Mouse (Mus musculus) midbrain, embryonic 11.5 days (tissue): ENCODE measurements around the gene Plekho1. TPM values are rescaled to one million over a fixed set of nuclear protein-coding genes. Genes with fewer than 3 reads are reported as not detected.
"Not testable (repeated sequence)": the region's sequence is repeated elsewhere in the genome, so short reads cannot be mapped to it uniquely, and the experiment has no call there.

Source experiments
- ATAC-seq: fragments of 200-750 bp; cut with Nextera tagmentation; 2 replicates; pipeline ENCODE4 v1.8.0; 2017; ENCODE audit warnings: moderate TSS enrichment, moderate library complexity; ENCODE audit not compliant: low FRiP score
- DNase-seq: peaks from one replicate; pipeline ENCODE4 v3.0.0; 2015; ENCODE audit warnings: low spot score; ENCODE audit errors: missing footprints
- H3K27ac ChIP-seq: fragments of 300-500 bp; sonication (generic); 2 replicates; pipeline ENCODE4 v1.5.1; 2014; ENCODE audit warnings: low read depth, low read length
- H3K27me3 ChIP-seq: fragments of 300-500 bp; sonication (generic); 2 replicates; pipeline ENCODE4 v1.6.1; 2014; ENCODE audit warnings: mild to moderate bottlenecking, low read length, moderate library complexity, mixed read lengths; ENCODE audit not compliant: control insufficient read depth, insufficient read depth
- H3K36me3 ChIP-seq: fragments of 300-500 bp; sonication (generic); 2 replicates; pipeline ENCODE4 v1.6.1; 2014; ENCODE audit warnings: mild to moderate bottlenecking, low read length, moderate library complexity, mixed read lengths; ENCODE audit not compliant: control insufficient read depth, insufficient read depth
- H3K4me1 ChIP-seq: fragments of 300-500 bp; sonication (generic); 2 replicates; pipeline ENCODE4 v1.6.1; 2014; ENCODE audit warnings: low read length; ENCODE audit not compliant: control insufficient read depth, insufficient read depth
- H3K4me2 ChIP-seq: fragments of 300-500 bp; sonication (generic); 2 replicates; pipeline ENCODE4 v1.6.1; 2014; ENCODE audit warnings: mild to moderate bottlenecking, moderate library complexity
- H3K4me3 ChIP-seq: fragments of 300-500 bp; sonication (generic); 2 replicates; pipeline ENCODE4 v1.5.1; 2014; ENCODE audit warnings: low read depth, low read length
- H3K9ac ChIP-seq: fragments of 300-500 bp; sonication (generic); 2 replicates; pipeline ENCODE4 v1.6.1; 2014; ENCODE audit warnings: low read length
- H3K9me3 ChIP-seq: fragments of 300-500 bp; sonication (generic); 2 replicates; pipeline ENCODE4 v1.6.1; 2016; ENCODE audit warnings: low read length; ENCODE audit not compliant: control insufficient read depth
- WGBS: fragments of 180-500 bp; shearing (Covaris S2); extraction: QIAGEN DNeasy Blood & Tissue Kit; methylation state at CpG from one replicate; pipeline ENCODE4 v1.1.7; 2014; 5-methylcytosine and 5-hydroxymethylcytosine counted together
- polyA plus RNA-seq: library from polyadenylated mRNA; unstranded; fragments of >200 nt; fragmentation: Nextera tagmentation; extraction: Ambion mirVana; gene quantifications from 2 replicates; pipeline ENCODE4 v1.2.1, GENCODE M21; 2014

Plekho1 gene
- polyA plus RNA-seq, 1 experiment from 2014 or later = 70.7 TPM

- DNase-seq, ATAC-seq, H3K4me2 ChIP-seq, H3K9ac ChIP-seq, H3K27me3 ChIP-seq, H3K4me3 ChIP-seq, H3K9me3 ChIP-seq, H3K27ac ChIP-seq, H3K4me1 ChIP-seq, H3K36me3 ChIP-seq: not testable (repeated sequence)
- WGBS = 96% methylated on average over 7 of the region's 7 CpGs
Observed at GRCm38 (mm10) chr3:95977587-95977986, 18.2 kb downstream of the Plekho1 start.

- Histone ChIP-seq H3K4me2 (no peak overlapping the region), H3K4me1 (peaks cover 7% of the 10 kb centered on the region), H3K4me3 (no peak overlapping the region), H3K9me3 (no peaks in the 10 kb centered on the region), H3K9ac (no peak overlapping the region), H3K27ac (no peak overlapping the region), H3K36me3 (no peaks in the 10 kb centered on the region), H3K27me3 (0 out of 2 replicates have a peak, but pooled peaks cover 2% of the 10 kb centered on the region)
- no peak for ATAC-seq
- DNase-seq = peak; percentile 75
- 64% methylated on average over 3 of the region's 3 CpGs for WGBS
Observed at GRCm38 (mm10) chr3:95977079-95977478, 18.7 kb downstream of the Plekho1 start.

GRCm38 (mm10) chr3:95972873-95973634 is 22.7 kb downstream of the Plekho1 start:
- peak overlapping the region; percentile 42 for H3K4me2 ChIP-seq
- 2% methylated on average over 34 of the region's 34 CpGs for WGBS

GRCm38 (mm10) chr3:95972251-95972872 is 23.4 kb downstream of the Plekho1 start:
- no peak for ATAC-seq
- 78% methylated on average over 12 of the region's 12 CpGs for WGBS
- no peak for DNase-seq
- Histone ChIP-seq H3K9ac (peak overlapping the region; percentile 21; the same call in 1 of the 2 replicates), H3K36me3 (no peaks in the 10 kb centered on the region), H3K27ac (peak overlapping the region; percentile 61), H3K4me3 (peak overlapping the region; percentile 2; the same call in 1 of the 2 replicates), H3K4me2 (peak overlapping the region; percentile 42), H3K4me1 (peaks cover 7% of the 10 kb centered on the region), H3K27me3 (0 out of 2 replicates have a peak, but pooled peaks cover 2% of the 10 kb centered on the region), H3K9me3 (no peaks in the 10 kb centered on the region)

More at GRCm38 (mm10) chr3:95972873-95973634, 22.7 kb downstream of the Plekho1 start:
- ATAC-seq (peak; percentile 93), DNase-seq (peak; percentile 96)
- no peaks in the 10 kb centered on the region for H3K36me3 ChIP-seq
- 0 out of 2 replicates have a peak, but pooled peaks cover 2% of the 10 kb centered on the region for H3K27me3 ChIP-seq
- H3K4me3 ChIP-seq = peak overlapping the region; percentile 2
- peak overlapping the region; percentile 21; the same call in 1 of the 2 replicates for H3K9ac ChIP-seq
- H3K4me1 ChIP-seq = peaks cover 7% of the 10 kb centered on the region
- H3K9me3 ChIP-seq = no peaks in the 10 kb centered on the region
- peak overlapping the region; percentile 61 for H3K27ac ChIP-seq

GRCm38 (mm10) chr3:95970661-95971060 is 25.1 kb downstream of the Plekho1 start:
- not testable (repeated sequence) for H3K4me2 ChIP-seq, DNase-seq, H3K9ac ChIP-seq, H3K4me3 ChIP-seq, H3K27ac ChIP-seq, H3K9me3 ChIP-seq, H3K4me1 ChIP-seq, ATAC-seq, H3K27me3 ChIP-seq, H3K36me3 ChIP-seq
- WGBS = 75% methylated on average over 4 of the region's 7 CpGs

- no peaks in the 10 kb centered on the region for H3K36me3 ChIP-seq
- H3K9me3 ChIP-seq = no peaks in the 10 kb centered on the region
- no peak overlapping the region for H3K4me3 ChIP-seq
- H3K4me1 ChIP-seq = peaks cover 7% of the 10 kb centered on the region
- no peak overlapping the region for H3K9ac ChIP-seq
- DNase-seq = no peak
- H3K27ac ChIP-seq = no peak overlapping the region
- 90% methylated on average over 1 of the region's 1 CpGs for WGBS
- 0 out of 2 replicates have a peak, but pooled peaks cover 2% of the 10 kb centered on the region for H3K27me3 ChIP-seq
- H3K4me2 ChIP-seq = no peak overlapping the region
- ATAC-seq = no peak
Observed at GRCm38 (mm10) chr3:95969277-95969676, 26.5 kb downstream of the Plekho1 start.

- H3K36me3 ChIP-seq = no peaks in the 10 kb centered on the region
- no peaks in the 10 kb centered on the region for H3K4me1 ChIP-seq
- no peaks in the 10 kb centered on the region for H3K9me3 ChIP-seq
- no peak overlapping the region for H3K4me2 ChIP-seq
- H3K9ac ChIP-seq = no peak overlapping the region
- no peak overlapping the region for H3K4me3 ChIP-seq
- ATAC-seq = no peak
- WGBS = 13% methylated on average over 7 of the region's 7 CpGs
- peak; percentile 89 for DNase-seq
- H3K27ac ChIP-seq = no peak overlapping the region
- H3K27me3 ChIP-seq = no peaks in the 10 kb centered on the region
Observed at GRCm38 (mm10) chr3:95965518-95966451, 30.0 kb downstream of the Plekho1 start.

GRCm38 (mm10) chr3:95963681-95964080 is 32.1 kb downstream of the Plekho1 start:
- Histone ChIP-seq H3K9ac (no peak overlapping the region), H3K4me1 (no peaks in the 10 kb centered on the region), H3K27ac (no peak overlapping the region), H3K4me3 (no peak overlapping the region), H3K9me3 (no peaks in the 10 kb centered on the region), H3K4me2 (no peak overlapping the region), H3K36me3 (no peaks in the 10 kb centered on the region), H3K27me3 (no peaks in the 10 kb centered on the region)
- DNase-seq (no peak), ATAC-seq (no peak)
- WGBS = 52% methylated on average over 4 of the region's 4 CpGs
